Mouse (Mus musculus): ENCODE measurements around the gene Snorc. TPM values are rescaled to one million over a fixed set of nuclear protein-coding genes. Genes with fewer than 3 reads are reported as not detected.

Snorc gene
- polyA plus RNA-seq, 1 experiment from 2014 or later: not detected

Other genes with a start within 250 kb of the Snorc start
- gene Efhd1, start 205.9 kb upstream of the Snorc start, polyA plus RNA-seq (2015; fragmentation: Nextera tagmentation; extraction: Ambion mirVana): 1.2 and 1.8 TPM in 2 replicates
- 38.4 and 39.1 TPM in 2 replicates for gene Gigyf2, start 143.3 kb upstream of the Snorc start, polyA plus RNA-seq (2015; fragmentation: Nextera tagmentation; extraction: Ambion mirVana)
- gene Kcnj13, start 75.5 kb upstream of the Snorc start, polyA plus RNA-seq (2015; fragmentation: Nextera tagmentation; extraction: Ambion mirVana): 0.48 and 0.62 TPM in 2 replicates
- gene Neu2, start 39.6 kb downstream of the Snorc start, polyA plus RNA-seq (2015; fragmentation: Nextera tagmentation; extraction: Ambion mirVana): 4.4 and 4.5 TPM in 2 replicates
- 20.0 and 23.8 TPM in 2 replicates for gene Ngef, start 103.6 kb downstream of the Snorc start, polyA plus RNA-seq (2015; fragmentation: Nextera tagmentation; extraction: Ambion mirVana)
- 3.4 and 5.3 TPM in 2 replicates for gene Inpp5d, start 150.0 kb downstream of the Snorc start, polyA plus RNA-seq (2015; fragmentation: Nextera tagmentation; extraction: Ambion mirVana)

All from intestine, embryonic 16.5 days (tissue).